ENCODE assay signal across 26 mouse cellular contexts in the genomic region with DNA sequence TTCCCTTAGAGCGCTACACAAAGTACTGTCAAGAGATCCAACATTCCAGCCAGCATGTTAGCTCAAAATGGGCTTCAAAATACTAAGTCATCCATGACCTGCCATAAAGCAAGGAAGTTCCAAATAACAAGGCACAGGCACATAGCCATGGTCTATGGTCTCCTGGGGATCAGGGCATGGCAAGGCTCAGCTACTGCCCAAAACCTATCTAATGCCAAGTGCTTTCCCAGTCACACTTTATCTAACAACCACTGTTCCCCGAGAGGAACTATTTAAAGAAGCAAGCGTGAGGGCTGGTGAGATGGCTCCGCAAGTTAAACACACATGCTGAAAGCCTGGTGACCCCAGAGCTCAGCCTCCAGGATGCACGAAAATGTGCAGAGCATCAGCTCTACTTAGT. TPM values are rescaled to one million over a fixed set of nuclear protein-coding genes. Genes with fewer than 3 reads are reported as not detected.
DNase-seq lines count a peak whose midpoint lies in the region; ATAC-seq and TF ChIP-seq lines count a peak whose summit lies in the region.
"Had no signal": no experiment of that assay in that cellular context is flagged by ENCODE, and none has a peak within 500 bp of the region (broad histone marks: within the 10 kb centered on the region; RNA-seq: fewer than 3 reads in every experiment).

No protein-coding gene starts in this region.

- intact Hi-C loops in gastrocnemius, adult 2 months (cut with DNase I) = no loop called here

- in situ Hi-C loops in ES-E14 (cut with MboI; ENCODE audit: low sequenced_read_pairs in 2 of 2, unreplicated experiment in 2 of 2) = no loop called here

- peaks cover 53% of the 10 kb centered on the region for H3K36me3 ChIP-seq in ES-E14 (ENCODE audit: control insufficient read depth, insufficient read depth, low read length, poor library complexity, severe bottlenecking)
- peaks cover 46% of the 10 kb centered on the region for H3K36me3 ChIP-seq in heart, embryonic 11.5 days (ENCODE audit: control insufficient read depth, insufficient read depth, low read length)
- H3K36me3 ChIP-seq in heart, embryonic 16.5 days (ENCODE audit: control insufficient read depth, insufficient read depth) = peaks cover 49% of the 10 kb centered on the region
- H3K36me3 ChIP-seq in midbrain, embryonic 13.5 days = peaks cover 81% of the 10 kb centered on the region

- H3K4me2 ChIP-seq in heart, embryonic 11.5 days = no peak overlapping the region
- H3K4me2 ChIP-seq in heart, embryonic 16.5 days (ENCODE audit: low read depth, low read length) = no peak overlapping the region
- no peak overlapping the region for H3K4me2 ChIP-seq in midbrain, embryonic 13.5 days (replicated peaks)
- H3K4me2 ChIP-seq: embryonic facial prominence, embryonic 12.5 days; limb, embryonic 15.5 days; liver, embryonic 13.5 days; stomach, embryonic 15.5 days had no signal

- peak overlapping the region; percentile 58; the same call in 1 of the 2 replicates for H3K27ac ChIP-seq in ES-E14 (ENCODE audit: insufficient read depth, low read depth, low read length, poor library complexity, severe bottlenecking)
- 0 out of 2 replicates have a peak overlapping the region, but pooled peaks have one; percentile 22 for H3K27ac ChIP-seq in heart, embryonic 11.5 days (ENCODE audit: low read depth, low read length)
- H3K27ac ChIP-seq in heart, embryonic 16.5 days (ENCODE audit: low read length) = peak overlapping the region; percentile 74
- no peak overlapping the region for H3K27ac ChIP-seq in midbrain, embryonic 13.5 days
- H3K27ac ChIP-seq in gastrocnemius, adult 2 months = no peak overlapping the region
- H3K27ac ChIP-seq: embryonic facial prominence, embryonic 12.5 days; kidney, postnatal 0 days; limb, embryonic 10.5 days; limb, embryonic 15.5 days; liver, embryonic 13.5 days; stomach, embryonic 15.5 days had no signal

- H3K27me3 ChIP-seq in heart, embryonic 11.5 days (ENCODE audit: control insufficient read depth, insufficient read depth, low read length) = no peaks in the 10 kb centered on the region
- no peaks in the 10 kb centered on the region for H3K27me3 ChIP-seq in heart, embryonic 16.5 days (ENCODE audit: control insufficient read depth, insufficient read depth, low read length)
- no peaks in the 10 kb centered on the region for H3K27me3 ChIP-seq in midbrain, embryonic 13.5 days
- H3K27me3 ChIP-seq: embryonic facial prominence, embryonic 12.5 days; limb, embryonic 15.5 days; liver, embryonic 13.5 days; megakaryocyte, embryonic 14.5 days; Patski; stomach, embryonic 15.5 days had no signal

- H3K4me1 ChIP-seq in ES-E14 (ENCODE audit: control insufficient read depth in 2 of 2, insufficient read depth in 2 of 2, low read length in 2 of 2, poor library complexity in 1 of 2) = peaks cover 0 to 2% of the 10 kb centered on the region in 2 experiments; a peak in 1 of 4 replicates
- H3K4me1 ChIP-seq in heart, embryonic 11.5 days (ENCODE audit: control insufficient read depth, insufficient read depth, low read length) = peaks cover 11% of the 10 kb centered on the region; the same call in 1 of the 2 replicates
- H3K4me1 ChIP-seq in heart, embryonic 16.5 days (ENCODE audit: control insufficient read depth, insufficient read depth, low read length) = peaks cover 18% of the 10 kb centered on the region
- no peaks in the 10 kb centered on the region for H3K4me1 ChIP-seq in midbrain, embryonic 13.5 days (replicated peaks)
- H3K4me1 ChIP-seq: embryonic facial prominence, embryonic 12.5 days; limb, embryonic 10.5 days; limb, embryonic 15.5 days; liver, embryonic 13.5 days had no signal

- no peaks in the 10 kb centered on the region for H3K9me3 ChIP-seq in ES-E14 (ENCODE audit: control insufficient read depth, insufficient read depth, low read depth, low read length)
- no peaks in the 10 kb centered on the region for H3K9me3 ChIP-seq in heart, embryonic 11.5 days (replicated peaks; ENCODE audit: control insufficient read depth, low read length)
- no peaks in the 10 kb centered on the region for H3K9me3 ChIP-seq in heart, embryonic 16.5 days (replicated peaks; ENCODE audit: control insufficient read depth, low read length)
- H3K9me3 ChIP-seq in midbrain, embryonic 13.5 days = no peaks in the 10 kb centered on the region
- H3K9me3 ChIP-seq: embryonic facial prominence, embryonic 12.5 days; limb, embryonic 10.5 days; limb, embryonic 15.5 days; liver, embryonic 13.5 days; megakaryocyte, embryonic 14.5 days; stomach, embryonic 15.5 days had no signal

- DNase-seq in adrenal gland, postnatal 14 days = peak; percentile 52
- no peak for DNase-seq in adrenal gland, adult 2 months
- no peak for DNase-seq in ES-E14 (ENCODE audit: low read depth, low spot score)
- no peak for DNase-seq in spleen, adult 12 weeks (ENCODE audit: low spot score)
- no peak for DNase-seq in gastrocnemius, adult 2 months
- DNase-seq: cerebellum, adult 11-12 months; cerebellum, adult 9-11 months; embryo, embryonic 11 days; kidney, adult 8-10 months; liver, embryonic 13.5 days; lung, adult 18-20 months; lung, postnatal 4 days; midbrain, embryonic 14.5 days had no signal

- WGBS in heart, embryonic 11.5 days (ENCODE audit: insufficient replicate concordance) = 57% methylated on average over 5 of the region's 5 CpGs
- 45% methylated on average over 5 of the region's 5 CpGs for WGBS in heart, embryonic 16.5 days
- 93% methylated on average over 5 of the region's 5 CpGs for whole genome bisulfite sequencing in midbrain, embryonic 13.5 days

- H3K4me3 ChIP-seq in ES-E14 (ENCODE audit: insufficient read depth in 1 of 2, low read depth in 1 of 2, low read length in 2 of 2, poor library complexity in 1 of 2, severe bottlenecking in 1 of 2) = no peak overlapping the region
- H3K4me3 ChIP-seq in heart, embryonic 11.5 days (ENCODE audit: low read depth, low read length) = no peak overlapping the region
- H3K4me3 ChIP-seq in heart, embryonic 16.5 days (ENCODE audit: low read length) = no peak overlapping the region
- H3K4me3 ChIP-seq in midbrain, embryonic 13.5 days (replicated peaks) = no peak overlapping the region
- no peak overlapping the region for H3K4me3 ChIP-seq in gastrocnemius, adult 2 months
- H3K4me3 ChIP-seq: embryonic facial prominence, embryonic 12.5 days; limb, embryonic 10.5 days; limb, embryonic 15.5 days; liver, embryonic 13.5 days; megakaryocyte, embryonic 14.5 days; stomach, embryonic 15.5 days had no signal

- ATAC-seq in heart, embryonic 11.5 days (replicated peaks; ENCODE audit: insufficient number of reproducible peaks, low FRiP score, low TSS enrichment) = no peak
- ATAC-seq in heart, embryonic 16.5 days (replicated peaks; ENCODE audit: extremely low read depth, insufficient read depth, low FRiP score) = peak; percentile 58; the same call in 1 of the 2 replicates
- no peak for ATAC-seq in midbrain, embryonic 13.5 days
- ATAC-seq: forebrain, embryonic 14.5 days; hindbrain, embryonic 16.5 days; lung, postnatal 0 days; Patski had no signal

- no peak overlapping the region; the same call in 1 of the 2 replicates for H3K9ac ChIP-seq in ES-E14 (ENCODE audit: insufficient read depth, low read depth, low read length, poor library complexity, severe bottlenecking)
- H3K9ac ChIP-seq in heart, embryonic 11.5 days (ENCODE audit: low read depth, low read length) = no peak overlapping the region
- no peak overlapping the region for H3K9ac ChIP-seq in heart, embryonic 16.5 days (ENCODE audit: low read length)
- no peak overlapping the region for H3K9ac ChIP-seq in midbrain, embryonic 13.5 days (replicated peaks)
- H3K9ac ChIP-seq: embryonic facial prominence, embryonic 12.5 days; limb, embryonic 15.5 days; liver, embryonic 13.5 days; stomach, embryonic 15.5 days had no signal

- no peak for TF ChIP-seq CTCF in gastrocnemius, adult 2 months (IDR thresholded peaks at IDR 0.05)

TF ChIP-seq in ES-E14, 5 proteins besides CTCF, POLR2A, EP300 and RAD21:
- no peak for TF ChIP-seq MAFK (IDR thresholded peaks at IDR 0.05; ENCODE audit: insufficient read depth, low read depth, low read length)
- no peak for TF ChIP-seq CHD2 (IDR thresholded peaks at IDR 0.05; ENCODE audit: low read depth, low read length)
- TF ChIP-seq ZNF384 (IDR thresholded peaks at IDR 0.05; ENCODE audit: low read depth, low read length) = no peak
- TF ChIP-seq ZC3H11A (IDR thresholded peaks at IDR 0.05; ENCODE audit: borderline replicate concordance, low read depth, low read length) = no peak
- TF ChIP-seq HCFC1 (IDR thresholded peaks at IDR 0.05; ENCODE audit: borderline replicate concordance, insufficient read depth, low read length) = no peak

RNA-seq across cellular contexts. Expression of gene Hspa4, which starts 26.9 kb away (rescaled TPM):
- total RNA-seq in adrenal gland, postnatal 14 days (2021) = 174 and 183 TPM in 2 replicates
- 100 to 1,000 TPM; 194 to 257 TPM for total RNA-seq in adrenal gland, adult 2 months (2021)
- polyA plus RNA-seq in adrenal gland, adult 2 months (2012; rRNA removed) = 54.0 and 57.0 TPM in 2 replicates
- total RNA-seq in ES-E14 (2012; rRNA removed) = 182 and 280 TPM in 2 replicates
- polyA plus RNA-seq in heart, embryonic 11.5 days (2014; fragmentation: Nextera tagmentation; extraction: Ambion mirVana) = 84.1 and 101 TPM in 2 replicates
- polyA plus RNA-seq in heart, embryonic 16.5 days (2015; fragmentation: Nextera tagmentation; extraction: Ambion mirVana) = 66.6 and 72.8 TPM in 2 replicates
- polyA plus RNA-seq in midbrain, embryonic 13.5 days (2015; fragmentation: Nextera tagmentation; extraction: Ambion mirVana) = 57.0 and 58.7 TPM in 2 replicates
- total RNA-seq in gastrocnemius, adult 2 months (2021) = 100 to 1,000 TPM in 1 of 2 experiments, 10 to 100 TPM in 1; 80.2 to 106 TPM

RNA-seq across cellular contexts. Expression of gene Zcchc10, which starts 51.2 kb away (rescaled TPM):
- total RNA-seq in adrenal gland, postnatal 14 days (2021) = 10.6 and 11.8 TPM in 2 replicates
- 10 to 100 TPM in 1 of 2 experiments, 1 to 10 TPM in 1; 8.8 to 10.1 TPM for total RNA-seq in adrenal gland, adult 2 months (2021)
- 7.1 and 7.6 TPM in 2 replicates for polyA plus RNA-seq in adrenal gland, adult 2 months (2012; rRNA removed)
- total RNA-seq in ES-E14 (2012; rRNA removed) = 8.4 and 12.9 TPM in 2 replicates
- 21.3 and 24.9 TPM in 2 replicates for polyA plus RNA-seq in heart, embryonic 11.5 days (2014; fragmentation: Nextera tagmentation; extraction: Ambion mirVana)
- polyA plus RNA-seq in heart, embryonic 16.5 days (2015; fragmentation: Nextera tagmentation; extraction: Ambion mirVana) = 12.8 and 16.7 TPM in 2 replicates
- polyA plus RNA-seq in midbrain, embryonic 13.5 days (2015; fragmentation: Nextera tagmentation; extraction: Ambion mirVana) = 17.0 and 17.6 TPM in 2 replicates
- total RNA-seq in gastrocnemius, adult 2 months (2021) = 1 to 10 TPM; 5.5 to 9.4 TPM

Comparison
In these comparisons a context has a peak if more than half of its experiments do, and no peak if none do; other contexts are left out.
1. H3K27ac ChIP-seq: peak in ES-E14 (single experiment), heart, embryonic 11.5 days (single experiment) and heart, embryonic 16.5 days (single experiment); none in midbrain, embryonic 13.5 days (single experiment) and gastrocnemius, adult 2 months (single experiment).